Mouse (Mus musculus) frontal cortex, postnatal 10 days (tissue): ENCODE data around the gene Abhd11.
A peak's percentile ranks its signal among the peaks of the same experiment; 100 is the strongest.
"Not testable (repeated sequence)": the region's sequence is repeated elsewhere in the genome, so short reads cannot be mapped to it uniquely, and the experiment has no call there.

Experiments used
- DNase-seq, 2 experiments: peaks; one replicate each; pipeline ENCODE4 v3.0.0; 2022; ENCODE audit warnings: low spot score in 2 of 2, mixed read lengths in 1 of 2

Gene Abhd11

GRCm38 (mm10) chr5:135008671-135009589 is at the start of gene Abhd11:
TSS of gene Abhd11 (plus strand) at chr5:135009152.
- DNase-seq = peak; percentile 97 to 99

- no peak for DNase-seq
Observed at GRCm38 (mm10) chr5:134960430-134960829, 48.5 kb upstream of the Abhd11 start.

- DNase-seq = no peak
Observed at GRCm38 (mm10) chr5:134961519-134961918, 47.4 kb upstream of the Abhd11 start.

- no peak for DNase-seq
Observed at GRCm38 (mm10) chr5:134963546-134963945, 45.4 kb upstream of the Abhd11 start.

GRCm38 (mm10) chr5:134964655-134965054 is 44.3 kb upstream of the Abhd11 start:
- not testable (repeated sequence) for DNase-seq

- DNase-seq = peak in 1 of 2 experiments; percentile 56
Observed at GRCm38 (mm10) chr5:134965473-134965851, 43.5 kb upstream of the Abhd11 start.

- peak; percentile 16 to 18 for DNase-seq
Observed at GRCm38 (mm10) chr5:134965852-134966821, 42.8 kb upstream of the Abhd11 start.

GRCm38 (mm10) chr5:134967164-134967944 is 41.6 kb upstream of the Abhd11 start:
- DNase-seq = no peak

GRCm38 (mm10) chr5:134970671-134971070 is 38.3 kb upstream of the Abhd11 start:
- no peak for DNase-seq

- no peak for DNase-seq
Observed at GRCm38 (mm10) chr5:134973081-134973480, 35.9 kb upstream of the Abhd11 start.

- DNase-seq = no peak
Observed at GRCm38 (mm10) chr5:134973526-134973925, 35.4 kb upstream of the Abhd11 start.

GRCm38 (mm10) chr5:134974294-134974693 is 34.7 kb upstream of the Abhd11 start:
- DNase-seq = no peak

- no peak for DNase-seq
Observed at GRCm38 (mm10) chr5:134974921-134975320, 34.0 kb upstream of the Abhd11 start.

- DNase-seq = no peak
Observed at GRCm38 (mm10) chr5:134976164-134976563, 32.8 kb upstream of the Abhd11 start.

- DNase-seq = no peak
Observed at GRCm38 (mm10) chr5:134976577-134977250, 32.2 kb upstream of the Abhd11 start.

- no peak for DNase-seq
Observed at GRCm38 (mm10) chr5:134977837-134978236, 31.1 kb upstream of the Abhd11 start.

- no peak for DNase-seq
Observed at GRCm38 (mm10) chr5:134981149-134981548, 27.8 kb upstream of the Abhd11 start.

GRCm38 (mm10) chr5:134983111-134983510 is 25.8 kb upstream of the Abhd11 start:
- no peak for DNase-seq

- no peak for DNase-seq
Observed at GRCm38 (mm10) chr5:134983771-134984170, 25.2 kb upstream of the Abhd11 start.

GRCm38 (mm10) chr5:134985633-134986297 is 23.2 kb upstream of the Abhd11 start, which contains the start of gene Cldn3:
TSS of gene Cldn3 (plus strand) at chr5:134986214.
- DNase-seq = no peak
